Mouse (Mus musculus) splenic B cell, adult 2 months (primary cell): ENCODE measurements around the gene Etv2.

Experiments used
- DNase-seq: peaks from one replicate; pipeline ENCODE4 v3.0.0-alpha.2; 2011; ENCODE audit warnings: low read depth, low spot score
- H3K27me3 ChIP-seq: 2 replicates; pipeline ENCODE4 v1.6.1; 2012; ENCODE audit warnings: mild to moderate bottlenecking, low read length, moderate library complexity, mixed read lengths; ENCODE audit not compliant: control insufficient read depth, poor library complexity, insufficient read depth, severe bottlenecking
- H3K36me3 ChIP-seq: 2 replicates; pipeline ENCODE4 v1.6.1; 2012; ENCODE audit warnings: mild to moderate bottlenecking, low read length, moderate library complexity, mixed read lengths; ENCODE audit not compliant: control insufficient read depth, poor library complexity, insufficient read depth, severe bottlenecking

Etv2 gene

GRCm38 (mm10) chr7:30626647-30627046, 9.0 kb downstream of the Etv2 start:
- Histone ChIP-seq H3K36me3 (no peaks in the 10 kb centered on the region; the same call in 1 of the 2 replicates), H3K27me3 (no peaks in the 10 kb centered on the region)
- no peak for DNase-seq

- peak; percentile 97 for DNase-seq
- H3K27me3 ChIP-seq = no peaks in the 10 kb centered on the region
- H3K36me3 ChIP-seq = no peaks in the 10 kb centered on the region; the same call in 1 of the 2 replicates
These were observed 9.9 kb downstream of the Etv2 start, which contains the start of gene Cox6b1 for GRCm38 (mm10) chr7:30625530-30626384. Gene Cox6b1, minus strand, starts transcription at chr7:30626151.

DNA sequence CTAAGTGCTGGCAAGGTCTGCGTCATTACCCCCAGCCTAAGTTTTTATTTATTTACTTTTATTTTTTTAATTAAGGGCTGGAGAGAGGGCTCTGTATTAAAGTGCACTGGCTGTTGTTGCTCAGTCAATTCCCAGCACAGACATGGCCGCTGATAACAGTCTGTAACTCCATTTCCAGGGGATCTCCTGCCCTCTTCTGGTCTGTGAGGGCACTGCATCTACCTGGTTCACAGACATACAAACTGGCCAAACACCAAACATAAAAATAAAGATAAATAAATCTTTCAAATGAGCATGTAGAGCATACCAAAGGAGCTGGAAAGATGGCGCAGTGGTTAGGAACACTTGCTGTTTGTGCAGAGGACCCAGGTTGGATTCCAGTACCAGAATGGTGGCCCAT, 16.4 kb downstream of the Etv2 start:
- no peaks in the 10 kb centered on the region for H3K27me3 ChIP-seq
- DNase-seq = peak; percentile 66
- H3K36me3 ChIP-seq = peaks cover 7% of the 10 kb centered on the region

GRCm38 (mm10) chr7:30618658-30619057, 17.0 kb downstream of the Etv2 start:
- H3K27me3 ChIP-seq = no peaks in the 10 kb centered on the region
- H3K36me3 ChIP-seq = peaks cover 7% of the 10 kb centered on the region
- no peak for DNase-seq

DNA sequence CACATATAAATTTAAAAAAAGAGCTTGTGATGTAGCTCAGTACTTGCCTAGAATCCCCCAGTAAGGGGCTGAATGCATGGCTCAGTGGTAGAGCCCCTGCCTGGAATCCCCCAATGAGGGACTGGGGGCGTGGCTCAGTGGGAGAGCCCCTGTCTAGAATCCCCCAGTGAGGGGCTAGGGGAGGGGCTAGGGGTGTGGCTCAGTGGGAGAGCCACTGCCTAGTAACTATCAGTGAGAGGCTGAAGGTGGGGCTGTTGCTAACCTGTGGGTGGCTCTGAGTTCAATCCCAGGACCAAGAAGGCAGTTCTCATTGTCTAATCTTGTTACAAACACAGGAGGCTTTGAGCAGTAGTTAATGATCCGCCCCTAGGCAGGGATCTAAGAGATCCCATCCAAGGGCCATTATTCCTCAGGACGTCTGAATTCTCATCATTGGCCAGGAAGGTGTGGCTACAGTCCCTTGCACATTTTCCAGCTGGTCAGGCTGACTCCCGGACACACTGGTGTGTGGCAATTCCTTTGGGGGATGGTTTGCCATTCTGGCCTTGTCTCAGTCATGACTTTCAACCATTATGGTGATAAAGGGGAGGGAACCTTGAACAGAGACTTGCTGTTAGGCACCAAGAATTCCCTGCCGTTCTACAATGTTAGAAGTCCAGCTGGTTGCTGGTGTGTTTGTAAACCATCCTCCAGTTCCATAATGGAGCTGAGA, 20.4 kb downstream of the Etv2 start:
- Histone ChIP-seq H3K36me3 (peaks cover 6% of the 10 kb centered on the region), H3K27me3 (no peaks in the 10 kb centered on the region)
- DNase-seq = no peak

DNA sequence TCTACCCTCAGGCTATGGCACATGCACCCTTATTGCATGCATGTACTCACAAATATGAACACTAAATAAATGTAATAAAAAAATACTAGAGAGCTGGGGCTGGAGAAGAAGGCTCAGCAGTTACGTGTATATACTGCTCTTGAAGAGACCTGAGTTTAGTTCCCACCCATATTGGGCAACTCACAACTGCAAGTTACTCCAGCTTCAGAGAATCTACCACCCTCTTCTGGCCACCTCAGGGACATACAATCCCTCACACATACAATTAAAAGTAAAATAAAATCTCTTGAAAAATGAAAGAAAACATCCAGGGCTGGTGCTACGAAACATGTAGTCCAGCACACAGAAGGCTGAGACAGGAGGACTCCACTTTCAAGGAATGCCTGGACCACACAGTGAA, 21.2 kb downstream of the Etv2 start:
- no peaks in the 10 kb centered on the region for H3K27me3 ChIP-seq
- DNase-seq = peak; percentile 56
- H3K36me3 ChIP-seq = peaks cover 5% of the 10 kb centered on the region

DNA sequence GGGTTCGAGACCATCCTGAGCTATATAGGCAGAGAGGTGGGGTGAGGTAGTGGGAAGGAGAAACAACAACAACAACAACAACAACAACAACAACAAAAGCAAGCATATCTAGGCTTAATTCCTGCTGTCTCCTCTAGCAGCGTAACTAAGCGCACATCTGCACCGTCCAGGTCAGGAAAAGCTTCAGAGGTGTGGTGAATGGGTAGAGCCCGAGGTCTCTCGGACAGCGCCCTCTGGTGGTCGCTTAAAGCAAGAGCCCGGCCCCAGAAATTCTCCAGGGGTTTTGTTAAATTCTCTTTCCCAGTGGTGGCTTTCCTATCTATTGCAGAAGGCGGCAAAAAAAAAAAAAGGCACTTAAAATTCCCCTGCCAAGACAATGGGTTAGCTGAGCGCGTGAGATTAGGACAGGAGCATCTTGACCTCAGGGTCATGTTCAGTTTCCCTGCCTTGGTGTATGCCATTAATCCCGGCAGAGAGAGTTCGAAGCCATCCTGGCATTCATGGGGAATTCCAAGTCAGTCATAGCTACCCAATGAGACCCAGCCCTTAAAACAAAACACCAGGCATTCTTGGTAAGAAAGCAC, 22.0 kb downstream of the Etv2 start:
- Histone ChIP-seq H3K36me3 (peaks cover 2% of the 10 kb centered on the region; the same call in 1 of the 2 replicates), H3K27me3 (no peaks in the 10 kb centered on the region)
- DNase-seq = peak; percentile 75

- no peaks in the 10 kb centered on the region for H3K27me3 ChIP-seq
- H3K36me3 ChIP-seq = peaks cover 2% of the 10 kb centered on the region; the same call in 1 of the 2 replicates
- no peak for DNase-seq
These were observed 22.8 kb downstream of the Etv2 start, which contains the start of gene Upk1a for GRCm38 (mm10) chr7:30612654-30613402. Gene Upk1a, minus strand, starts transcription at chr7:30612847.

DNA sequence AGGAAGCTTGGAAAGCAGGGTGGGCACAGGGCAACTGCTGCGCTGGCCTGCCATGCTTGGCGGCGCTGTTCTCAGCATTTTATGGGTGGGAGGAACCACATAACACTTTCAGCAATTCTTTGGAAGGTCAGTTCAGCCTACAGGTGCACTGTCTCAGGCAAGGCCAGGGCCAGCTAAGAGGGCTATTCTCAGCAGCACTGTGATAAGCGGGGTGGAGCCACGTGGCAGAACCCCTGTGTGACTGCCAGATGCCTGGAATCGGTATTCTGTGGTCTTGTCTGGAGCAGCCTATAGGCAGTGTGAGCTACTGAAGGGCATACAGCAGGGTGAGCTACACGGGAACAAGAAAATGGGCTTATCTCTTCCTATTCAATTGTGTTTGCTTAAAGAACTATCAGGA, 25.6 kb downstream of the Etv2 start:
- Histone ChIP-seq H3K36me3 (no peaks in the 10 kb centered on the region), H3K27me3 (no peaks in the 10 kb centered on the region)
- no peak for DNase-seq

- DNase-seq = no peak
- Histone ChIP-seq H3K27me3 (no peaks in the 10 kb centered on the region), H3K36me3 (no peaks in the 10 kb centered on the region)
These were observed 27.2 kb downstream of the Etv2 start for GRCm38 (mm10) chr7:30608476-30608875.

DNA sequence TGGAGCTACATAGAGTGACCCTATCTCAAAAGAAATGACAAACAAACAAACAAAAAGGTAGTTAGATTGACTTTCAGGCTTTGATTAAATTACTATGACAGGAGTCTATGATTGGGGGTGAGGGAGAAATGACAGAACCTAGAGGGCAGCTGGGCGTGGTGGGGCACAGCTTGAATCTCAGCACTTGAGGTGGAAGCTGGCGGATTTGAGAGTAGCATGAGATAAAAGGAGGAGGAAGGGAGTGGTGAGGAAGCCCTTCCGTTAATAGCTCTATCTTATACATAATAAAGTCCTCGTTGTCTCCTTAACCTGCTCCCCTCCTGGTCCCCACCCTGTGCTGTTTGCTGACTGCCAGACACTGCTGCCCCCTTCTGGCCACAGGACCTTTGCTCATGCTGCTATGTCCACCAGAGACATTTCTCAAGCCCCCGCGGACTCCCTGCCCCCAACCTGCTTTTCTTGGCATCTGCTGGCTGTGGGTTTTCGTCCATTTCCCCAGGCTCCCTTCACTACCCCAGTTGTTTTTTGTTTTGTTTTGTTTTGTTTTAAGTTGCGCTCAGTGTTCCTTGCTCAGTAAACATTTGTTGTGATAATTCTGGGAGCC, 27.8 kb downstream of the Etv2 start:
- H3K36me3 ChIP-seq = no peaks in the 10 kb centered on the region
- no peaks in the 10 kb centered on the region for H3K27me3 ChIP-seq
- DNase-seq = peak; percentile 84

GRCm38 (mm10) chr7:30604944-30605343, 30.7 kb downstream of the Etv2 start:
- no peaks in the 10 kb centered on the region for H3K27me3 ChIP-seq
- no peak for DNase-seq
- no peaks in the 10 kb centered on the region for H3K36me3 ChIP-seq

- Histone ChIP-seq H3K36me3 (no peaks in the 10 kb centered on the region), H3K27me3 (no peaks in the 10 kb centered on the region)
- DNase-seq = no peak
These were observed 31.2 kb downstream of the Etv2 start for GRCm38 (mm10) chr7:30604424-30604823.

GRCm38 (mm10) chr7:30602583-30602982, 33.1 kb downstream of the Etv2 start:
- H3K36me3 ChIP-seq = no peaks in the 10 kb centered on the region
- DNase-seq = no peak

More at GRCm38 (mm10) chr7:30602583-30602982, 33.1 kb downstream of the Etv2 start:
- H3K27me3 ChIP-seq = no peaks in the 10 kb centered on the region
